ENCODE assay signal across 8 mouse cellular contexts in the genomic region with DNA sequence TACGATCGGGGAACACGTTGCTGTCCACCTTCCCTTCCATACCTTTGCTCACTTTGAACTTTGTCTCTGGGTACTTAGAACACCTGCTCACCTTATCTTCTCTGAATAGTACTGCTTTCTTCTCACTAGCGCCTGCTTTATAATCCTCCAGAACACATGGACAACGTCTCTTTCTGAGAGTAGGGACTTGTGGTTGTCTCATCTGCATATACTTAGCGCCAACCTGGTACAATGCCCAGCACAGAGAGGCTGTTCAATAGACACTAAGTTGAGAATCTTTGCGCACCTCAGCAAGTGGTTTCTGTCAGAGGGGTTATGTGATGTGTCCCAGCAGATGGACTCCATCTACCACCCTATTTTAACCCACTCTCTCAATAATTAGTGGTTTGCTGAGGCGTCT. TPM values are rescaled to one million over a fixed set of nuclear protein-coding genes. Genes with fewer than 3 reads are reported as not detected.
DNase-seq lines count a peak whose midpoint lies in the region; ATAC-seq lines count a peak whose summit lies in the region.

No protein-coding gene starts in this region.

- no peaks in the 10 kb centered on the region for H3K9me3 ChIP-seq in kidney, embryonic 14.5 days (ENCODE audit: control insufficient read depth, low read length)
- no peaks in the 10 kb centered on the region for H3K9me3 ChIP-seq in hindbrain, embryonic 16.5 days (ENCODE audit: control insufficient read depth, low read length)
- no peaks in the 10 kb centered on the region for H3K9me3 ChIP-seq in midbrain, embryonic 16.5 days (replicated peaks; ENCODE audit: control insufficient read depth, low read length, poor library complexity, severe bottlenecking)

- H3K4me2 ChIP-seq in kidney, embryonic 14.5 days (replicated peaks; ENCODE audit: low read depth, low read length), result peak overlapping the region; percentile 81
- peak overlapping the region; percentile 67 for H3K4me2 ChIP-seq in hindbrain, embryonic 16.5 days (ENCODE audit: low read length)
- H3K4me2 ChIP-seq in midbrain, embryonic 16.5 days (ENCODE audit: low read length), result peak overlapping the region; percentile 66

- ATAC-seq in kidney, embryonic 14.5 days (ENCODE audit: low FRiP score, low TSS enrichment), result no peak
- no peak for ATAC-seq in hindbrain, embryonic 16.5 days
- no peak for ATAC-seq in midbrain, embryonic 16.5 days
- no peak for ATAC-seq in megakaryocyte progenitor cell, adult 5-6 weeks (replicated peaks; ENCODE audit: poor library complexity)

- peaks cover 17% of the 10 kb centered on the region for H3K36me3 ChIP-seq in kidney, embryonic 14.5 days (ENCODE audit: control insufficient read depth, insufficient read depth, low read length)
- H3K36me3 ChIP-seq in hindbrain, embryonic 16.5 days (ENCODE audit: control insufficient read depth, insufficient read depth, low read length), result peaks cover 7% of the 10 kb centered on the region; the same call in 1 of the 2 replicates
- no peaks in the 10 kb centered on the region for H3K36me3 ChIP-seq in midbrain, embryonic 16.5 days (ENCODE audit: control insufficient read depth, insufficient read depth, low read length)

- H3K4me1 ChIP-seq in kidney, embryonic 14.5 days (ENCODE audit: control insufficient read depth, insufficient read depth, low read length), result peaks cover 9% of the 10 kb centered on the region
- H3K4me1 ChIP-seq in brown adipose tissue, adult 24 weeks (ENCODE audit: control insufficient read depth, insufficient read depth, insufficient read length, low read length), result peaks cover 6% of the 10 kb centered on the region
- peaks cover 26% of the 10 kb centered on the region for H3K4me1 ChIP-seq in hindbrain, embryonic 16.5 days (ENCODE audit: control insufficient read depth, insufficient read depth, low read depth, low read length)
- H3K4me1 ChIP-seq in midbrain, embryonic 16.5 days (ENCODE audit: control insufficient read depth, insufficient read depth, low read length), result peaks cover 22% of the 10 kb centered on the region

- DNase-seq in kidney, postnatal 14 days, result no peak
- no peak for DNase-seq in ovary, postnatal 36 days (ENCODE audit: low spot score)
- no peak for DNase-seq in embryo, embryonic 10 days (ENCODE audit: low spot score)

- peak overlapping the region; percentile 79 for H3K9ac ChIP-seq in kidney, embryonic 14.5 days (ENCODE audit: low read depth, low read length)
- H3K9ac ChIP-seq in hindbrain, embryonic 16.5 days (ENCODE audit: low read depth, low read length), result peak overlapping the region; percentile 74; the same call in 1 of the 2 replicates
- peak overlapping the region; percentile 61 for H3K9ac ChIP-seq in midbrain, embryonic 16.5 days (ENCODE audit: low read depth, low read length)

- peak overlapping the region; percentile 78 for H3K4me3 ChIP-seq in kidney, embryonic 14.5 days (ENCODE audit: low read length)
- peak overlapping the region; percentile 59 for H3K4me3 ChIP-seq in brown adipose tissue, adult 24 weeks (ENCODE audit: insufficient read depth, low read depth, low read length)
- peak overlapping the region; percentile 82 for H3K4me3 ChIP-seq in hindbrain, embryonic 16.5 days (ENCODE audit: low read length)
- H3K4me3 ChIP-seq in midbrain, embryonic 16.5 days (ENCODE audit: low read depth, low read length), result peak overlapping the region; percentile 64

- WGBS in kidney, embryonic 14.5 days, result 56% methylated on average over 8 of the region's 8 CpGs
- 56% methylated on average over 8 of the region's 8 CpGs for WGBS in hindbrain, embryonic 16.5 days
- 53% methylated on average over 8 of the region's 8 CpGs for WGBS in midbrain, embryonic 16.5 days

- H3K27ac ChIP-seq in kidney, embryonic 14.5 days (ENCODE audit: low read depth, low read length), result no peak overlapping the region; the same call in 1 of the 2 replicates
- H3K27ac ChIP-seq in brown adipose tissue, adult 24 weeks (replicated peaks; ENCODE audit: low read depth, low read length), result peak overlapping the region; percentile 78
- no peak overlapping the region for H3K27ac ChIP-seq in hindbrain, embryonic 16.5 days (ENCODE audit: low read depth, low read length)
- no peak overlapping the region for H3K27ac ChIP-seq in midbrain, embryonic 16.5 days (ENCODE audit: low read length)

- no peaks in the 10 kb centered on the region for H3K27me3 ChIP-seq in kidney, embryonic 14.5 days (ENCODE audit: control insufficient read depth, insufficient read depth, low read length)
- no peaks in the 10 kb centered on the region for H3K27me3 ChIP-seq in hindbrain, embryonic 16.5 days (replicated peaks; ENCODE audit: control insufficient read depth, insufficient read depth, low read length)
- no peaks in the 10 kb centered on the region for H3K27me3 ChIP-seq in midbrain, embryonic 16.5 days (ENCODE audit: control insufficient read depth, insufficient read depth, low read depth, low read length)

RNA-seq across cellular contexts. Expression of gene Txn2, which starts 1.0 kb away (rescaled TPM):
- polyA plus RNA-seq in kidney, embryonic 14.5 days (2014; fragmentation: Nextera tagmentation; extraction: Ambion mirVana), result 269 and 294 TPM in 2 replicates
- 696 and 736 TPM in 2 replicates for polyA plus RNA-seq in brown adipose tissue, adult 24 weeks (2012; ENCODE audit: insufficient read depth, insufficient read length, missing spikeins)
- 215 and 216 TPM in 2 replicates for polyA plus RNA-seq in hindbrain, embryonic 16.5 days (2015; fragmentation: Nextera tagmentation; extraction: Ambion mirVana)
- polyA plus RNA-seq in midbrain, embryonic 16.5 days (2015; fragmentation: Nextera tagmentation; extraction: Ambion mirVana), result 187 and 190 TPM in 2 replicates
- 196 and 255 TPM in 2 replicates for total RNA-seq in megakaryocyte progenitor cell, adult 5-6 weeks (2015)
- 44.4 and 60.6 TPM in 2 replicates for total RNA-seq in megakaryocyte progenitor cell, adult 5-6 weeks (2017)

RNA-seq across cellular contexts. Expression of gene Foxred2, which starts 26.7 kb away (rescaled TPM):
- 4.2 and 6.2 TPM in 2 replicates for polyA plus RNA-seq in kidney, embryonic 14.5 days (2014; fragmentation: Nextera tagmentation; extraction: Ambion mirVana)
- polyA plus RNA-seq in brown adipose tissue, adult 24 weeks (2012; ENCODE audit: insufficient read depth, insufficient read length, missing spikeins), result 0.67 and 0.79 TPM in 2 replicates
- polyA plus RNA-seq in hindbrain, embryonic 16.5 days (2015; fragmentation: Nextera tagmentation; extraction: Ambion mirVana), result 8.8 and 9.6 TPM in 2 replicates
- 9.2 and 11.0 TPM in 2 replicates for polyA plus RNA-seq in midbrain, embryonic 16.5 days (2015; fragmentation: Nextera tagmentation; extraction: Ambion mirVana)
- total RNA-seq in megakaryocyte progenitor cell, adult 5-6 weeks (2015), result 15.9 and 19.4 TPM in 2 replicates
- 15.0 and 16.2 TPM in 2 replicates for total RNA-seq in megakaryocyte progenitor cell, adult 5-6 weeks (2017)

RNA-seq across cellular contexts. Expression of gene Eif3d, which starts 40.8 kb away (rescaled TPM):
- 188 and 247 TPM in 2 replicates for polyA plus RNA-seq in kidney, embryonic 14.5 days (2014; fragmentation: Nextera tagmentation; extraction: Ambion mirVana)
- 57.6 and 63.5 TPM in 2 replicates for polyA plus RNA-seq in brown adipose tissue, adult 24 weeks (2012; ENCODE audit: insufficient read depth, insufficient read length, missing spikeins)
- 158 and 175 TPM in 2 replicates for polyA plus RNA-seq in hindbrain, embryonic 16.5 days (2015; fragmentation: Nextera tagmentation; extraction: Ambion mirVana)
- polyA plus RNA-seq in midbrain, embryonic 16.5 days (2015; fragmentation: Nextera tagmentation; extraction: Ambion mirVana), result 164 and 166 TPM in 2 replicates
- total RNA-seq in megakaryocyte progenitor cell, adult 5-6 weeks (2015), result 184 and 226 TPM in 2 replicates
- total RNA-seq in megakaryocyte progenitor cell, adult 5-6 weeks (2017), result 249 and 254 TPM in 2 replicates
